Mouse (Mus musculus): ENCODE measurements around the gene Tmem239. TPM values are rescaled to one million over a fixed set of nuclear protein-coding genes. Genes with fewer than 3 reads are reported as not detected.

Gene Tmem239
- polyA plus RNA-seq, 1 experiment from 2014 or later = 0.29 TPM

Other genes starting within 250 kb of the Tmem239 start
- gene Snrpb, start 227.1 kb upstream of the Tmem239 start, polyA plus RNA-seq (2015; fragmentation: Nextera tagmentation; extraction: Ambion mirVana) = 362 and 366 TPM in 2 replicates
- gene Tmc2, start 211.3 kb upstream of the Tmem239 start, polyA plus RNA-seq (2015; fragmentation: Nextera tagmentation; extraction: Ambion mirVana) = not detected in 2 replicates
- gene Nop56, start 132.0 kb upstream of the Tmem239 start, polyA plus RNA-seq (2015; fragmentation: Nextera tagmentation; extraction: Ambion mirVana) = 230 and 236 TPM in 2 replicates
- gene Idh3b, start 121.9 kb upstream of the Tmem239 start, polyA plus RNA-seq (2015; fragmentation: Nextera tagmentation; extraction: Ambion mirVana) = 156 and 161 TPM in 2 replicates
- gene Ebf4, start 111.3 kb upstream of the Tmem239 start, polyA plus RNA-seq (2015; fragmentation: Nextera tagmentation; extraction: Ambion mirVana) = 3.6 and 4.3 TPM in 2 replicates
- 26.8 and 32.9 TPM in 2 replicates for gene Cpxm1, start 8.9 kb upstream of the Tmem239 start, polyA plus RNA-seq (2015; fragmentation: Nextera tagmentation; extraction: Ambion mirVana)
- gene Gm28372, start 1.2 kb upstream of the Tmem239 start, polyA plus RNA-seq (2015; fragmentation: Nextera tagmentation; extraction: Ambion mirVana) = 0.15 TPM in 1 of 2 replicates, not detected in the other
- not detected in 2 replicates for gene 1700020A23Rik, start 1.2 kb upstream of the Tmem239 start, polyA plus RNA-seq (2015; fragmentation: Nextera tagmentation; extraction: Ambion mirVana)
- 98.2 and 103 TPM in 2 replicates for gene Vps16, start 17.9 kb downstream of the Tmem239 start, polyA plus RNA-seq (2015; fragmentation: Nextera tagmentation; extraction: Ambion mirVana)
- 10.2 and 11.7 TPM in 2 replicates for gene Pced1a, start 18.2 kb downstream of the Tmem239 start, polyA plus RNA-seq (2015; fragmentation: Nextera tagmentation; extraction: Ambion mirVana)
- 123 and 131 TPM in 2 replicates for gene Ptpra, start 43.8 kb downstream of the Tmem239 start, polyA plus RNA-seq (2015; fragmentation: Nextera tagmentation; extraction: Ambion mirVana)
- 77.4 and 87.0 TPM in 2 replicates for gene Mrps26, start 157.3 kb downstream of the Tmem239 start, polyA plus RNA-seq (2015; fragmentation: Nextera tagmentation; extraction: Ambion mirVana)
- not detected in 2 replicates for gene Oxt, start 169.7 kb downstream of the Tmem239 start, polyA plus RNA-seq (2015; fragmentation: Nextera tagmentation; extraction: Ambion mirVana)
- 0.36 TPM in 1 of 2 replicates, not detected in the other for gene Avp, start 176.1 kb downstream of the Tmem239 start, polyA plus RNA-seq (2015; fragmentation: Nextera tagmentation; extraction: Ambion mirVana)
- 13.1 and 13.8 TPM in 2 replicates for gene Fastkd5, start 223.5 kb downstream of the Tmem239 start, polyA plus RNA-seq (2015; fragmentation: Nextera tagmentation; extraction: Ambion mirVana)
- 10.8 and 12.4 TPM in 2 replicates for gene Ubox5, start 223.6 kb downstream of the Tmem239 start, polyA plus RNA-seq (2015; fragmentation: Nextera tagmentation; extraction: Ambion mirVana)
- gene Lzts3, start 236.3 kb downstream of the Tmem239 start, polyA plus RNA-seq (2015; fragmentation: Nextera tagmentation; extraction: Ambion mirVana) = 10.5 and 10.7 TPM in 2 replicates

Data from neural tube, embryonic 13.5 days (tissue).